Mouse (Mus musculus): ENCODE measurements around the gene Zfp57. TPM values are rescaled to one million over a fixed set of nuclear protein-coding genes. Genes with fewer than 3 reads are reported as not detected.
"Not testable (repeated sequence)": the region's sequence is repeated elsewhere in the genome, so short reads cannot be mapped to it uniquely, and the experiment has no call there.

Zfp57 gene
- polyA plus RNA-seq, 1 experiment from 2014 or later: 199 TPM

DNA sequence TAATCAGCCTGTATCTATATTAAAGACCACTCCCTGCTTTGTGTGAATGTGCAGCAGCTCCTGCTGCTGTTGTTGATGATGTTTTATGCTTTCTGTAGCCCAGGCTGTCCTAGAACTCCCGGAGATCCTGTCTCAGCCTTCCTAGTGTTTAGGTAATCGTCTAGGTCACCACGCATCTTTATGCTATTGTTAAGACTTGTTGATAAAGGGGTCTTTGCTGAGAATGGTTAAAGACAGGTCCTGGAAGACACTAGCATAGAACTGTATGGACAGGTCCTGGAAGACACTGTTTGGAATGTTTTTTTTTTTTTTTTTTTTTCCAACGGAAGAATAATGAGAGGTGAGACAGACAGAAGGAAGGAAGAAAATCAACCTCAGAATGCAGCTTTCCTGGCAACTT is 2.4 kb downstream of the Zfp57 start:
- WGBS: 19% methylated on average over 4 of the region's 4 CpGs
- DNase-seq (ENCODE audit: low spot score) (peak; percentile 58), ATAC-seq (peak; percentile 10; the same call in 1 of the 2 replicates)
- Histone ChIP-seq H3K36me3 (ENCODE audit: control insufficient read depth, insufficient read depth, low read length) (peaks cover 40% of the 10 kb centered on the region), H3K9ac (ENCODE audit: low read length) (peak overlapping the region; percentile 98), H3K4me3 (ENCODE audit: low read depth, low read length) (peak overlapping the region; percentile 85), H3K9me3 (replicated peaks; ENCODE audit: control insufficient read depth, low read length) (no peaks in the 10 kb centered on the region), H3K4me2 (ENCODE audit: low read length) (peak overlapping the region; percentile 61), H3K27me3 (replicated peaks; ENCODE audit: control insufficient read depth, insufficient read depth, low read length) (no peaks in the 10 kb centered on the region), H3K27ac (ENCODE audit: low read depth, low read length) (peak overlapping the region; percentile 95), H3K4me1 (ENCODE audit: control insufficient read depth, insufficient read depth, low read length) (peaks cover 8% of the 10 kb centered on the region)

DNA sequence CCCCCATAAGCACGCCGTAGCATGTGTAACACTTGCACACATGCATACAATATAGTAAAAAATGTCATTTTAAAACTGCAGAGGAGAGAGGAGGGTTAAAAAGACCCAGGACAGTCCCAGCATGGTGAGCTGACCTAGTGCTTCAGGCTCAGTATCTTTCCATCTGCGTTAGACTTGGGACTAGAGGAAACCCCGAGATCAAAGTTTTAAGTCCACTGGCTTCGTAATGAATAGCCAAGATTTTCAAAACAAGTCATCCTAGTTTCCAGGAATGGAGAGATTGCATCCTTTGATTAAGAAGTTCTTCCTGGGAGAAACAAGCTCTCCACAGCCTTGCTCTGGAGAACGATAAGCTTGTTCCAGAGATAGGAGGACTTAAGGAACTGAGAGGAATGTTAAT is 7.2 kb downstream of the Zfp57 start:
- ATAC-seq (no peak), DNase-seq (ENCODE audit: low spot score) (no peak)
- H3K4me2 ChIP-seq (ENCODE audit: low read length): no peak overlapping the region
- H3K27me3 ChIP-seq (replicated peaks; ENCODE audit: control insufficient read depth, insufficient read depth, low read length): no peaks in the 10 kb centered on the region
- WGBS: 96% methylated on average over 6 of the region's 6 CpGs
- no peak overlapping the region for H3K27ac ChIP-seq (ENCODE audit: low read depth, low read length)
- no peak overlapping the region for H3K4me3 ChIP-seq (ENCODE audit: low read depth, low read length)
- no peak overlapping the region for H3K9ac ChIP-seq (ENCODE audit: low read length)
- peaks cover 69% of the 10 kb centered on the region for H3K36me3 ChIP-seq (ENCODE audit: control insufficient read depth, insufficient read depth, low read length)
- H3K9me3 ChIP-seq (replicated peaks; ENCODE audit: control insufficient read depth, low read length): no peaks in the 10 kb centered on the region
- peaks cover 8% of the 10 kb centered on the region for H3K4me1 ChIP-seq (ENCODE audit: control insufficient read depth, insufficient read depth, low read length)

DNA sequence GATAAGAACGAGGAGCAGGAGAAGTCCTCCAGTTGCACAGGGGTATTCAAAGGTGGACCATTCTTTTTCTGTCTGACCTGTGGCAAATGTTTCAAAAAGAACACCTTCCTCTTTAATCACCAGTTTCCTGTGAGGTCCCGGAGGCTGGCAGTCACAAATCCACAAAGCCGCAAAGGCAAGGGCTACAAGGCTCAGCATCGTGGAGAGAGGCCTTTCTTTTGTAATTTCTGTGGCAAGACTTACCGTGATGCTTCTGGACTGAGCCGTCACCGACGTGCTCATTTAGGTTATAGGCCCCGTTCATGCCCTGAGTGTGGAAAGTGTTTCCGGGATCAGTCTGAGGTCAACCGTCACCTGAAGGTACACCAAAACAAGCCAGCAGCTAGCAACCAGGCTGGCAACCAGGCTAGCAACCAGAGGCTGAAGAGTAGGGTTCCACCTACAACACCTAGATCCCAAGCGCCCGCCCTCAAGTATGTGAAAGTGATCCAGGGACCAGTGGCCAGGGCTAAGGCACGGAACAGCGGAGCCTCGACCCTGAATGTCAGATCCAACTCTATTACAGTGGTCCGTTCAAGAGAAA is 8.6 kb downstream of the Zfp57 start:
- whole genome bisulfite sequencing: 95% methylated on average over 17 of the region's 17 CpGs
- Histone ChIP-seq H3K9me3 (replicated peaks; ENCODE audit: control insufficient read depth, low read length) (no peaks in the 10 kb centered on the region), H3K27me3 (replicated peaks; ENCODE audit: control insufficient read depth, insufficient read depth, low read length) (no peaks in the 10 kb centered on the region), H3K4me2 (ENCODE audit: low read length) (no peak overlapping the region), H3K4me1 (ENCODE audit: control insufficient read depth, insufficient read depth, low read length) (peaks cover 3% of the 10 kb centered on the region; the same call in 1 of the 2 replicates), H3K36me3 (ENCODE audit: control insufficient read depth, insufficient read depth, low read length) (peaks cover 64% of the 10 kb centered on the region), H3K4me3 (ENCODE audit: low read depth, low read length) (no peak overlapping the region), H3K27ac (ENCODE audit: low read depth, low read length) (no peak overlapping the region), H3K9ac (ENCODE audit: low read length) (no peak overlapping the region)
- no peak for ATAC-seq
- DNase-seq (ENCODE audit: low spot score): no peak

DNA sequence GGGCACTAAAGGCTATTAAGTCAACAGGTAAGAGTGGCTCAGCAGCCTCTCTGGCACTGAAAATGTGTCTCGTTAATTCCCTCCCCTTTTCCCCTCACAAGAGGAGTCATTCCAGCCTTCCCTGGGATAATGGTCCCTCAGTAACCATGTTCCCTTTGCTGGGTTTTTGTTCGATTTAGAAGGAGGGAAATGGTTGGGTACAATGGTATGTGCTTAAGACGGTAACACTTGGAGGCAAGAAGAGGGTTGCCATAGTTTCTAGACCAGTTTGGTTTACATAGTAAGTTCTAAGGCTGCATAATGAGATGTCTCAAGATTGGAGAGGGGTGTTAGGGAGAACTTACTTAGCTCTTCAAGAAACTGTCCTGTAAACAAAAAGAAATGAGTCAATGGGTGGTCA is 10.8 kb downstream of the Zfp57 start:
- Histone ChIP-seq H3K27ac (ENCODE audit: low read depth, low read length) (no peak overlapping the region), H3K27me3 (replicated peaks; ENCODE audit: control insufficient read depth, insufficient read depth, low read length) (no peaks in the 10 kb centered on the region), H3K9me3 (replicated peaks; ENCODE audit: control insufficient read depth, low read length) (no peaks in the 10 kb centered on the region), H3K4me3 (ENCODE audit: low read depth, low read length) (no peak overlapping the region), H3K4me1 (ENCODE audit: control insufficient read depth, insufficient read depth, low read length) (no peaks in the 10 kb centered on the region; the same call in 1 of the 2 replicates), H3K36me3 (ENCODE audit: control insufficient read depth, insufficient read depth, low read length) (peaks cover 46% of the 10 kb centered on the region), H3K9ac (ENCODE audit: low read length) (no peak overlapping the region), H3K4me2 (ENCODE audit: low read length) (no peak overlapping the region)
- 65% methylated on average over 3 of the region's 3 CpGs for WGBS
- DNase-seq (ENCODE audit: low spot score): no peak
- no peak for ATAC-seq

DNA sequence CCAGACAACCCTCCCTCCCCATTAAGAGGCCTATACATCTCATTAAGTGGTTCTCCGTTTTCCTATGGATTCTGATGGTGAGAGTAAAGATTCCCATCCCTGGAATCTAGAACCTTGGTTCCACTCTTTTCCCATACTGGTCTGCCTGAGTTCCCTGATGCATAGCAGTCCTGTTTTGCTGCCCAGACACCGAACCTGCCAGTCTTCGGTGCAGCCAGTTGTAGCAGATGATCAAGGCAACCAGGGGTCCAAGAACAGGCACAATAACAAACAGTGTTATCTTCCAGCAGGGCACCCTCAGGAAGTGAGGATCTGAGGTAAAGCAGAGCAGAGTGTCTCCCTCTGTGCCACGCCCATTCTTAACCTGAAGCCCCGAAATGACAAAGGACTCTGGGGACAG is 11.2 kb downstream of the Zfp57 start:
- Histone ChIP-seq H3K4me3 (ENCODE audit: low read depth, low read length) (no peak overlapping the region), H3K27ac (ENCODE audit: low read depth, low read length) (no peak overlapping the region), H3K27me3 (replicated peaks; ENCODE audit: control insufficient read depth, insufficient read depth, low read length) (no peaks in the 10 kb centered on the region), H3K36me3 (ENCODE audit: control insufficient read depth, insufficient read depth, low read length) (peaks cover 41% of the 10 kb centered on the region), H3K4me2 (ENCODE audit: low read length) (no peak overlapping the region), H3K9me3 (replicated peaks; ENCODE audit: control insufficient read depth, low read length) (no peaks in the 10 kb centered on the region), H3K4me1 (ENCODE audit: control insufficient read depth, insufficient read depth, low read length) (no peaks in the 10 kb centered on the region; the same call in 1 of the 2 replicates), H3K9ac (ENCODE audit: low read length) (no peak overlapping the region)
- WGBS: 80% methylated on average over 5 of the region's 5 CpGs
- DNase-seq (ENCODE audit: low spot score): no peak
- ATAC-seq: no peak; the same call in 1 of the 2 replicates

DNA sequence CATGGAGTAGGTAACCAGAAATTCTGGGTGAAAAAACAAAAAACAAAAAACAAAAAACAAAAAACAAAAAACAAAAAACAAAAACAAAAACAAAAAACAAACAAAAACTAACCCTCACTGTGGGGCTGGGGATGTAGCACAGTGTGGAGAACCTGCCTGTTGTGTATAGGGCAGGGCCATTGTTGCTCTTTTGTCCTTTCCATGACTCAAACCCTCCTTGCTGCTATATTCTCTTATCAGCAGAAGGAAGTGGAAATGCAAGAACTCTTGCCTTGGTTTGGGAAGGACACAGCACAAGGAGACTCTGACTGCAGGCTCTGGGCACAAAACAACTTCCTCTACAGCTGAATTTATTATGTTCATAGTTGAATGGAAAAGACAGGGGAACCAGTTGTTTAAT is 15.4 kb downstream of the Zfp57 start:
- H3K9me3 ChIP-seq (replicated peaks; ENCODE audit: control insufficient read depth, low read length): no peaks in the 10 kb centered on the region
- H3K27ac ChIP-seq (ENCODE audit: low read depth, low read length): no peak overlapping the region
- no peaks in the 10 kb centered on the region for H3K27me3 ChIP-seq (replicated peaks; ENCODE audit: control insufficient read depth, insufficient read depth, low read length)
- H3K4me1 ChIP-seq (ENCODE audit: control insufficient read depth, insufficient read depth, low read length): no peaks in the 10 kb centered on the region
- no peak for DNase-seq (ENCODE audit: low spot score)
- H3K4me2 ChIP-seq (ENCODE audit: low read length): no peak overlapping the region
- ATAC-seq: no peak
- no peak overlapping the region for H3K9ac ChIP-seq (ENCODE audit: low read length)
- H3K36me3 ChIP-seq (ENCODE audit: control insufficient read depth, insufficient read depth, low read length): peaks cover 1% of the 10 kb centered on the region; the same call in 1 of the 2 replicates
- H3K4me3 ChIP-seq (ENCODE audit: low read depth, low read length): no peak overlapping the region

DNA sequence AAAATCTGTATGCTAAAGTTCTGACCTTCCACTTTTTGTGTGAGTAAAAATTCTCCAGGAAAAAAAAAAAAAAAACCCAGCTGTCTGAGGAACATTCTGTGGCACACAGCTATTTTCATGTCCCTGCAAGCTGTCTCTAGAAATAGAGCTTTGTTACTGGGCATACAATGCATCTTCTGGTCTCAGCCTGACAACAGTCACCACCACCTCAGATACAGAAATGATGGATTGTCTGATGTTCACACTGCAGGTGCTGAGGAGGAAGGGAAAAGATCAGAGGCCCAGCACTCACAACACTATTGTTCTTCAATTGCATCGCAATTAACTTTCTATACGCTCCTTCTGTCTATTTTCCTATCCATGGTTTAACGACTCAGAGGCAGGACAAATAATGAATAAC is 17.4 kb downstream of the Zfp57 start:
- Histone ChIP-seq H3K36me3 (ENCODE audit: control insufficient read depth, insufficient read depth, low read length) (no peaks in the 10 kb centered on the region), H3K9ac (ENCODE audit: low read length) (no peak overlapping the region), H3K27ac (ENCODE audit: low read depth, low read length) (no peak overlapping the region), H3K9me3 (replicated peaks; ENCODE audit: control insufficient read depth, low read length) (no peaks in the 10 kb centered on the region), H3K4me2 (ENCODE audit: low read length) (no peak overlapping the region), H3K4me1 (ENCODE audit: control insufficient read depth, insufficient read depth, low read length) (no peaks in the 10 kb centered on the region), H3K27me3 (replicated peaks; ENCODE audit: control insufficient read depth, insufficient read depth, low read length) (no peaks in the 10 kb centered on the region), H3K4me3 (ENCODE audit: low read depth, low read length) (no peak overlapping the region)
- ATAC-seq (no peak), DNase-seq (ENCODE audit: low spot score) (no peak)
- 42% methylated on average over 3 of the region's 3 CpGs for WGBS

DNA sequence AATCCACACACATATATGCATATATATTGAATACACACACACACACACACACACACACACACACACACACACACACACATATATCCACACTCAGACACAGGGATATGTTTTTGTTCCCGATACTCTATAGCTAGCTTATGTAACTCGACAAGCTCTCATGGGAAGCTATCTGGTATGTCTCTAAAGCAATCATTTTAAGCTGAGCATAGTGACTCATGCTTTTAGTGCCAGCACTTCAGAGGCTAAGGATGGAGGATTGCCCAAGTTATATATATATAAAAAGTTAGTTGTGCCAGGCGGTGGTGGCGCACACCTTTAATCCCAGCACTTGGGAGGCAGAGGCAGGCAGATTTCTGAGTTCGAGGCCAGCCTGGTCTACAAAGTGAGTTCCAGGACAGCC is 18.3 kb downstream of the Zfp57 start:
- not testable (repeated sequence) for DNase-seq (ENCODE audit: low spot score); H3K9me3 ChIP-seq (replicated peaks; ENCODE audit: control insufficient read depth, low read length); H3K27ac ChIP-seq (ENCODE audit: low read depth, low read length); H3K4me2 ChIP-seq (ENCODE audit: low read length); H3K9ac ChIP-seq (ENCODE audit: low read length); H3K4me3 ChIP-seq (ENCODE audit: low read depth, low read length); H3K27me3 ChIP-seq (replicated peaks; ENCODE audit: control insufficient read depth, insufficient read depth, low read length); ATAC-seq; H3K4me1 ChIP-seq (ENCODE audit: control insufficient read depth, insufficient read depth, low read length); H3K36me3 ChIP-seq (ENCODE audit: control insufficient read depth, insufficient read depth, low read length)
- WGBS: 95% methylated on average over 5 of the region's 5 CpGs

DNA sequence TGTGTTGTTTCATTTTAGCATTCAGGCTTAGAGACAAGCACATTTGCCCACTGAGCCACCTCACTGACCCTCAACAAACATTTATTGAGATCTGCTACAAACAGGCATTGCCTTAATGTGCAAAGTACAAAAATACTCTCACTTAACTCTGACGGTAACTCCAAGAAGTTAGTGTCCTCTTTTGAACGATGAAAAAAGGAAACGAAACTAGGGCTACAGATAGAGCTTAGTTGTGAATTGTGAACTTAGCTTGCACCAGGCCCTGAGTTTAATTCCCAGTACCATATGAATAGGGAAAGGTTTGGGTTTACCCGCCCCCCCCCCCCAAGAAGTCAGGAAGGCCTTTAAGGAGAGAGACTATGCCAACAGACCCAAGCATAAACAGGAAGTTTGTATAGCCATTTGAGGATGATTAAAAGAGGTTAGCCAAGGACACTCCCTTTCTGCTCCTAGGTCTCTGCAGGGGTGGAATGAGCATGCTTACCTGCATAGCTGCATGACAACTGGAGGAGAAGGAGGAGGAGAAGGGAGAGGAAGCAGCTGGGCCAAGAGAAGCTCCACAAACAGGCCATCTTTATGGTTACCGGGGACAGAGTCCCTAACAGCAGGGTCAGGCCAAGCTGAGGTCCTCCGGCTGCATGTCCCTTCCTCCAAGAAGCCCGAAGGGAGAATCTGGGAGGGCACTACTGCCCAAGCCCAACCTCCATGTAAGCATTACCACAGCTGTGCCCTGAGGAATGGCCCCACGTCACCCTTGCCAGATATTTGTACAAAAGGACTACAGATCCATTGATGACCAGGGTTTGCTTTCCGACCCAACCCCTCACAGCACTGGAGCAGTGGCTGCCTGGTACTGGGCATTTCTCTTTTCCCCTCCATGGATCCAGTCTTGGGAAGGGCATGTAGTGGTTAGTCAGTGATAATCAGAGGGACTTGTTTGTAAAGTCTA is 21.9 kb downstream of the Zfp57 start, which contains the start of gene Mog:
TSS of gene Mog (minus strand) at position 771 of the 949 bp plus-strand sequence.
- Histone ChIP-seq H3K4me3 (ENCODE audit: low read depth, low read length) (no peak within 1 kb of the TSS), H3K4me1 (ENCODE audit: control insufficient read depth, insufficient read depth, low read length) (no peaks in the 10 kb centered on the region), H3K27me3 (replicated peaks; ENCODE audit: control insufficient read depth, insufficient read depth, low read length) (no peaks in the 10 kb centered on the region), H3K27ac (ENCODE audit: low read depth, low read length) (no peak within 1 kb of the TSS), H3K36me3 (ENCODE audit: control insufficient read depth, insufficient read depth, low read length) (no peaks in the 10 kb centered on the region), H3K4me2 (ENCODE audit: low read length) (no peak within 1 kb of the TSS), H3K9ac (ENCODE audit: low read length) (no peak within 1 kb of the TSS), H3K9me3 (replicated peaks; ENCODE audit: control insufficient read depth, low read length) (no peaks in the 10 kb centered on the region)
- 80% methylated on average over 9 of the region's 9 CpGs for WGBS
- no peak for ATAC-seq
- DNase-seq (ENCODE audit: low spot score): no peak
